Mouse (Mus musculus) forebrain, embryonic 11.5 days (tissue): ENCODE measurements around the gene Rab37. TPM values are rescaled to one million over a fixed set of nuclear protein-coding genes. Genes with fewer than 3 reads are reported as not detected.
A peak's percentile ranks its signal among the peaks of the same experiment; 100 is the strongest.

Experiments used
- ATAC-seq: fragments of 200-750 bp; cut with Nextera tagmentation; replicated peaks from 2 replicates; pipeline ENCODE4 v1.8.0; 2017; ENCODE audit warnings: moderate TSS enrichment; ENCODE audit not compliant: low FRiP score
- DNase-seq: peaks from one replicate; pipeline ENCODE4 v3.0.0-alpha.2; 2017; ENCODE audit warnings: low spot score
- H3K27ac ChIP-seq: fragments of 300-500 bp; sonication (generic); 2 replicates; pipeline ENCODE4 v1.5.1; 2014; ENCODE audit warnings: low read depth, low read length
- H3K27me3 ChIP-seq: fragments of 300-500 bp; sonication (generic); 2 replicates; pipeline ENCODE4 v1.6.1; 2014; ENCODE audit warnings: mild to moderate bottlenecking, low read length, mixed read lengths; ENCODE audit not compliant: control insufficient read depth, insufficient read depth
- H3K36me3 ChIP-seq: fragments of 300-500 bp; sonication (generic); 2 replicates; pipeline ENCODE4 v1.6.1; 2014; ENCODE audit warnings: mild to moderate bottlenecking, low read length, moderate library complexity, mixed read lengths; ENCODE audit not compliant: control insufficient read depth, insufficient read depth
- H3K4me1 ChIP-seq: fragments of 300-500 bp; sonication (generic); replicated peaks from 2 replicates; pipeline ENCODE4 v1.6.1; 2014; ENCODE audit warnings: low read length, mixed read lengths; ENCODE audit not compliant: control insufficient read depth, insufficient read depth
- H3K4me2 ChIP-seq: fragments of 300-500 bp; sonication (generic); 2 replicates; pipeline ENCODE4 v1.6.1; 2014; ENCODE audit warnings: low read depth, mild to moderate bottlenecking, low read length, moderate library complexity, mixed read lengths; ENCODE audit not compliant: severe bottlenecking
- H3K4me3 ChIP-seq: fragments of 300-500 bp; sonication (generic); 2 replicates; pipeline ENCODE4 v1.5.1; 2014; ENCODE audit warnings: low read depth, low read length
- H3K9ac ChIP-seq: fragments of 300-500 bp; sonication (generic); 2 replicates; pipeline ENCODE4 v1.6.1; 2014; ENCODE audit warnings: low read length
- H3K9me3 ChIP-seq: fragments of 300-500 bp; sonication (generic); 2 replicates; pipeline ENCODE4 v1.6.1; 2016; ENCODE audit warnings: low read length, mixed read lengths; ENCODE audit not compliant: control insufficient read depth
- WGBS: fragments of 180-500 bp; shearing (Covaris S2); extraction: QIAGEN DNeasy Blood & Tissue Kit; methylation state at CpG from one replicate; pipeline ENCODE4 v1.1.7; 2014; 5-methylcytosine and 5-hydroxymethylcytosine counted together
- polyA plus RNA-seq: library from polyadenylated mRNA; unstranded; fragments of >200 nt; fragmentation: Nextera tagmentation; extraction: Ambion mirVana; gene quantifications from 2 replicates; pipeline ENCODE4 v1.2.1, GENCODE M21; 2014

Rab37 gene
- polyA plus RNA-seq: 0.83 and 0.98 TPM in 2 replicates

GRCm38 (mm10) chr11:115091362-115091901 is at the start of gene Rab37:
TSS of gene Rab37 (plus strand) at chr11:115091431.
- Histone ChIP-seq H3K4me3 (peak within 1 kb of the TSS; percentile 26), H3K36me3 (no peaks in the 10 kb centered on the region), H3K27ac (no peak within 1 kb of the TSS), H3K4me2 (peak within 1 kb of the TSS; percentile 55), H3K9me3 (no peaks in the 10 kb centered on the region), H3K27me3 (peaks cover 11% of the 10 kb centered on the region; the same call in 1 of the 2 replicates), H3K9ac (peak within 1 kb of the TSS; percentile 41; the same call in 1 of the 2 replicates), H3K4me1 (0 out of 2 replicates have a peak, but pooled peaks cover 5% of the 10 kb centered on the region)
- DNase-seq: peak; percentile 68
- no peak for ATAC-seq
- WGBS: 2% methylated on average over 36 of the region's 36 CpGs

- Histone ChIP-seq H3K27ac (no peak within 1 kb of the TSS), H3K4me1 (no peaks in the 10 kb centered on the region), H3K27me3 (no peaks in the 10 kb centered on the region), H3K9ac (no peak within 1 kb of the TSS), H3K36me3 (no peaks in the 10 kb centered on the region), H3K4me3 (no peak within 1 kb of the TSS), H3K9me3 (no peaks in the 10 kb centered on the region), H3K4me2 (no peak within 1 kb of the TSS)
- DNase-seq (no peak), ATAC-seq (no peak)
- WGBS: 81% methylated on average over 2 of the region's 2 CpGs
Measured at GRCm38 (mm10) chr11:115048259-115048658, 43.0 kb upstream of the Rab37 start, which contains the start of gene Cd300ld3. TSS of gene Cd300ld3 (minus strand) at chr11:115048409.

DNA sequence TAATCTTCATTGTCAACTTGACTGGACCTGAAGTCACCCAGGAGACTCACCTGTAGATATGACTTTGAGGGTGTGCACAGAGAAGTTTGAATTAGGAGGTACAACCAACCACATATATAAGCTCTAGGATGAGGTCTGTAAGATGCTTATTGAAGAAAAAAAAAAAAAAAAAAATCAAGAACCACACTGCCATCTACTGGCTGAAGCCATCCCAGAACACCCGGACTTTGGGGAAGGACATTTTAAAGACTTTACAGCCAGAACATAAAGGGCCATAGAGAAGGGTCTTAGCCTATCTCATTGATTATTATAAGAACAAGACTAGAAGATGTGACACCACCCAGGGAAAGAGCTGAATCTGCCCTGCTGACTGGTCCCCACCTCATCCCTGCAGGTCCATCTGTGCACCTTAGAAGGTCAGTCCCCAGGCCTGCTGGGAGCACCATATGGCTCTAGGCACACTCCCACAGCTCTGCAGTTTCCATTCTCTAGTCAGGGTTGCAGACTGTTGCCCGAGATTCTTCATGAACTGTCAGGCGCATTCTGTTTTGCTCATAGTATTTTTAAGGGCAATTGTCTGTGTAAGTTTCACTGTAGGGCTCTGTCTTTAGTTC is 41.8 kb upstream of the Rab37 start:
- Histone ChIP-seq H3K27me3 (no peaks in the 10 kb centered on the region), H3K4me3 (no peak overlapping the region), H3K9ac (no peak overlapping the region), H3K27ac (no peak overlapping the region), H3K4me1 (no peaks in the 10 kb centered on the region), H3K9me3 (no peaks in the 10 kb centered on the region), H3K36me3 (no peaks in the 10 kb centered on the region), H3K4me2 (no peak overlapping the region)
- DNase-seq: no peak
- WGBS: 53% methylated on average over 3 of the region's 3 CpGs
- ATAC-seq: no peak

GRCm38 (mm10) chr11:115052206-115052605 is 39.0 kb upstream of the Rab37 start:
- Histone ChIP-seq H3K27me3 (no peaks in the 10 kb centered on the region), H3K4me2 (no peak overlapping the region), H3K4me3 (no peak overlapping the region), H3K9ac (no peak overlapping the region), H3K4me1 (no peaks in the 10 kb centered on the region), H3K9me3 (no peaks in the 10 kb centered on the region), H3K36me3 (no peaks in the 10 kb centered on the region), H3K27ac (no peak overlapping the region)
- WGBS: 4% methylated on average over 9 of the region's 9 CpGs
- no peak for ATAC-seq
- peak; percentile 66 for DNase-seq

DNA sequence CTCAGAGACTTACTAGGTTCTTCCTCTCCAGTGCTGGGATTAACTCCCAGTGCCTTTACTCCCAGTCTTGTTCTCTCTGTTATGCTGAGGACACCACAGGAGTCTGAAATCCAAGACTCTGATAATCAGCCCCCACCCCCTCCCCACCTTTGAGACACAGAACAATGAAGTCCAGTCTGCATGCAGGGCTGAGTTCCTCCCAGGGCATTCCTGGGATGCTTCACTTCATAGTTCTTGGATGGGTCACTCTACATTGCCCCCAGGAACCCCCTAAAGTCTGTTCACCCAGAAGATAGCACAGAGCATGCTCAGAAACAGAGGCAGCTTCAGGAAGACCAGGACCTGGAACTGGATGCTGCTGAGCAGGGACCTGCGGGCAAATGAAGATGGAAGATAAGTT is 38.2 kb upstream of the Rab37 start:
- H3K27ac ChIP-seq: no peak overlapping the region
- H3K4me3 ChIP-seq: no peak overlapping the region
- H3K4me1 ChIP-seq: no peaks in the 10 kb centered on the region
- DNase-seq: no peak
- no peak overlapping the region for H3K9ac ChIP-seq
- no peak overlapping the region for H3K4me2 ChIP-seq
- H3K36me3 ChIP-seq: no peaks in the 10 kb centered on the region
- WGBS: 76% methylated on average over 1 of the region's 1 CpGs
- no peak for ATAC-seq
- no peaks in the 10 kb centered on the region for H3K9me3 ChIP-seq
- no peaks in the 10 kb centered on the region for H3K27me3 ChIP-seq

GRCm38 (mm10) chr11:115054537-115054936 is 36.7 kb upstream of the Rab37 start:
- no peak for DNase-seq
- ATAC-seq: no peak
- no peak overlapping the region for H3K4me3 ChIP-seq
- no peaks in the 10 kb centered on the region for H3K4me1 ChIP-seq
- H3K4me2 ChIP-seq: no peak overlapping the region
- no peak overlapping the region for H3K27ac ChIP-seq
- H3K27me3 ChIP-seq: no peaks in the 10 kb centered on the region
- H3K9ac ChIP-seq: no peak overlapping the region
- H3K36me3 ChIP-seq: no peaks in the 10 kb centered on the region
- H3K9me3 ChIP-seq: no peaks in the 10 kb centered on the region

DNA sequence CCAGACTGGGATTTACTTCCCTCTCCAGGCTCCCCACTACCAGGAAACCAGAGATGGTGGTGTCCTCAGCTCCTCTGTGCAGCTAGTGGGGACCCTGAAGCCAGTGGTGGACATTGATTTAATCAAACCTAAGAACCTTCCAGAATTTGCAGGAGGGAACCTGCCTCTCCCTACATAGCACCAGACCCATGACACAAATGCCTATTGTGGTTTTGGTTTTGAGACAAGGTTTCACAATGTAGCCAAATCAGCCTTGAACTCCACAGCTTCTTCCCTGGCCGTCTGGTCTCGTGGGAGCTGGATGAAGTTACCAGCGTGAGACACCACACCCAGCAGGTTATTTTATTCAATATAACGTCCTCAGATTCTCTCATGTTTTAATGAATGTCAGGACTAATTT is 32.5 kb upstream of the Rab37 start:
- H3K36me3 ChIP-seq: no peaks in the 10 kb centered on the region
- no peak overlapping the region for H3K4me3 ChIP-seq
- no peak overlapping the region for H3K9ac ChIP-seq
- 86% methylated on average over 4 of the region's 4 CpGs for WGBS
- H3K4me2 ChIP-seq: no peak overlapping the region
- H3K27ac ChIP-seq: no peak overlapping the region
- H3K9me3 ChIP-seq: no peaks in the 10 kb centered on the region
- no peak for ATAC-seq
- DNase-seq: no peak
- H3K27me3 ChIP-seq: no peaks in the 10 kb centered on the region
- no peaks in the 10 kb centered on the region for H3K4me1 ChIP-seq

- Histone ChIP-seq H3K4me3 (no peak overlapping the region), H3K4me2 (no peak overlapping the region), H3K9me3 (no peaks in the 10 kb centered on the region), H3K27ac (no peak overlapping the region), H3K9ac (no peak overlapping the region), H3K36me3 (no peaks in the 10 kb centered on the region), H3K27me3 (no peaks in the 10 kb centered on the region), H3K4me1 (no peaks in the 10 kb centered on the region)
- WGBS: 81% methylated on average over 2 of the region's 2 CpGs
- ATAC-seq: no peak
- no peak for DNase-seq
Measured at GRCm38 (mm10) chr11:115059797-115060196, 31.4 kb upstream of the Rab37 start.

DNA sequence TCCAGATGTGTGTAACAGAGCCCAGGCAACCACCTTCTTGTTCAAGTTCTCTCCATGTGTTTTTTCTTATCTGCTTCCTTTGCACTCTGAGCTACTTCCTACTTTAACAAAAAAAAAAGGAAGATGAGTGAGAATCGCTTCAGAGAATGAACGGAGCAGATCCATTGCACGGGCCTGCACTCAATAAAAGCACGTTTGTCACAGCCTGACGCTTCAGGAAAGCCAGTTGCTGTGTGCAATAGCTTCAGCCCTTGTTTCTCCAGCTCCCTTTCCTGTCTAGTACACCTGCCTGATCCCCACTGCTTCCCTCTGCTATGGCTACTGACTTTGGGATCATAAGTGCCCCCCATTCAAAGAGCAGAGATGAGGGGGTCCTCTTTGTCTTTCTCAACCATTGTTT is 29.2 kb upstream of the Rab37 start, which contains the start of gene Cd300e:
TSS of gene Cd300e (minus strand) at position 101 of the 400 bp plus-strand sequence.
- H3K9me3 ChIP-seq: no peaks in the 10 kb centered on the region
- DNase-seq (no peak), ATAC-seq (no peak)
- WGBS: 29% methylated on average over 5 of the region's 5 CpGs
- H3K4me1 ChIP-seq: no peaks in the 10 kb centered on the region
- no peak within 1 kb of the TSS for H3K4me2 ChIP-seq
- no peak within 1 kb of the TSS for H3K4me3 ChIP-seq
- H3K27me3 ChIP-seq: no peaks in the 10 kb centered on the region
- no peaks in the 10 kb centered on the region for H3K36me3 ChIP-seq
- no peak within 1 kb of the TSS for H3K9ac ChIP-seq
- H3K27ac ChIP-seq: no peak within 1 kb of the TSS
